Mouse (Mus musculus) lung, adult 2 months (tissue): ENCODE results near the gene Psmd11. TPM values are rescaled to one million over a fixed set of nuclear protein-coding genes. Genes with fewer than 3 reads are reported as not detected.
"Not testable (repeated sequence)": the region's sequence is repeated elsewhere in the genome, so short reads cannot be mapped to it uniquely, and the experiment has no call there.

ENCODE experiments used
- DNase-seq: peaks from one replicate; pipeline ENCODE4 v3.0.0; 2022
- H3K4me1 ChIP-seq: fragments of 200-500 bp; 2 replicates; pipeline ENCODE4 v1.6.1; 2011; ENCODE audit warnings: low read length; ENCODE audit not compliant: control insufficient read depth, insufficient read depth
- H3K4me3 ChIP-seq: fragments of 200-500 bp; replicated peaks from 2 replicates; pipeline ENCODE3; 2011; ENCODE audit warnings: low read depth, mild to moderate bottlenecking, control low read depth, low read length; ENCODE audit errors: extremely low read depth
- CTCF ChIP-seq: fragments of 200-500 bp; IDR thresholded peaks from 2 replicates; pipeline ENCODE4 v1.5.1; 2011; ENCODE audit warnings: mild to moderate bottlenecking, low read length, control low read depth; ENCODE audit not compliant: insufficient read depth
- POLR2A ChIP-seq: fragments of 200-500 bp; IDR thresholded peaks from 2 replicates; pipeline ENCODE4 v1.6.1; 2011; ENCODE audit warnings: low read depth, mild to moderate bottlenecking, control low read depth, low read length, borderline replicate concordance; ENCODE audit errors: extremely low read depth
- WGBS: fragments of 180-500 bp; shearing (Covaris S2); methylation state at CpG from one replicate; pipeline ENCODE4 v1.1.7; 2018; 5-methylcytosine and 5-hydroxymethylcytosine counted together
- polyA plus RNA-seq: library from polyadenylated mRNA; depleted of rRNA; stranded (reverse); fragments of >200 nt; gene quantifications from 2 replicates; pipeline ENCODE4 v1.2.3, GENCODE M21; 2012

Gene Psmd11
- polyA plus RNA-seq, 1 experiment, result 48.3 TPM

- Histone ChIP-seq H3K4me3 (no peak overlapping the region), H3K4me1 (peaks cover 5% of the 10 kb centered on the region; the same call in 1 of the 2 replicates)
- DNase-seq, result no peak
- 93% methylated on average over 2 of the region's 2 CpGs for WGBS
- TF ChIP-seq CTCF (no peak), POLR2A (no peak)
These were observed 36.9 kb upstream of the Psmd11 start for GRCm38 (mm10) chr11:80391407-80392120.

GRCm38 (mm10) chr11:80395930-80396329, 32.5 kb upstream of the Psmd11 start:
- DNase-seq, result no peak
- no peak for TF ChIP-seq CTCF
- TF ChIP-seq POLR2A, result no peak
- no peak overlapping the region for H3K4me3 ChIP-seq

GRCm38 (mm10) chr11:80396617-80397016, 31.8 kb upstream of the Psmd11 start:
- 90% methylated on average over 4 of the region's 4 CpGs for WGBS
- no peak for TF ChIP-seq CTCF
- no peak for TF ChIP-seq POLR2A
- no peak overlapping the region for H3K4me3 ChIP-seq
- H3K4me1 ChIP-seq, result no peaks in the 10 kb centered on the region
- DNase-seq, result no peak

More at GRCm38 (mm10) chr11:80395930-80396329, 32.5 kb upstream of the Psmd11 start:
- H3K4me1 ChIP-seq, result no peaks in the 10 kb centered on the region
- 90% methylated on average over 3 of the region's 3 CpGs for WGBS

GRCm38 (mm10) chr11:80407878-80408277, 20.5 kb upstream of the Psmd11 start:
- 93% methylated on average over 6 of the region's 6 CpGs for WGBS
- DNase-seq, H3K4me1 ChIP-seq, H3K4me3 ChIP-seq: not testable (repeated sequence)

- WGBS, result 87% methylated on average over 2 of the region's 2 CpGs
- TF ChIP-seq POLR2A (no peak), CTCF (no peak)
- DNase-seq, result no peak
- no peak overlapping the region for H3K4me3 ChIP-seq
- H3K4me1 ChIP-seq, result no peaks in the 10 kb centered on the region
These were observed 18.0 kb upstream of the Psmd11 start for GRCm38 (mm10) chr11:80410377-80410776.

- 67% methylated on average over 5 of the region's 5 CpGs for WGBS
- Histone ChIP-seq H3K4me3 (no peak overlapping the region), H3K4me1 (no peaks in the 10 kb centered on the region)
- no peak for DNase-seq
- TF ChIP-seq POLR2A, result no peak
- no peak for TF ChIP-seq CTCF
These were observed 11.3 kb upstream of the Psmd11 start for GRCm38 (mm10) chr11:80417085-80417484.

- TF ChIP-seq CTCF, result no peak
- TF ChIP-seq POLR2A, result no peak
- Histone ChIP-seq H3K4me1 (no peaks in the 10 kb centered on the region), H3K4me3 (no peak overlapping the region)
- WGBS, result 75% methylated on average over 1 of the region's 1 CpGs
- DNase-seq, result no peak
These were observed 8.7 kb upstream of the Psmd11 start for GRCm38 (mm10) chr11:80419743-80420142.

- H3K4me1 ChIP-seq, result no peaks in the 10 kb centered on the region
- WGBS, result 42% methylated on average over 2 of the region's 2 CpGs
- TF ChIP-seq POLR2A (no peak), CTCF (no peak)
- DNase-seq, result no peak
- H3K4me3 ChIP-seq, result no peak overlapping the region
These were observed 8.0 kb upstream of the Psmd11 start for GRCm38 (mm10) chr11:80420202-80420984.

- DNase-seq, result no peak
- Histone ChIP-seq H3K4me3 (no peak overlapping the region), H3K4me1 (no peaks in the 10 kb centered on the region)
- 76% methylated on average over 7 of the region's 7 CpGs for WGBS
- TF ChIP-seq CTCF (no peak), POLR2A (no peak)
These were observed 6.9 kb upstream of the Psmd11 start for GRCm38 (mm10) chr11:80421421-80422047.
